Mouse (Mus musculus) kidney, adult 8-10 months (tissue): ENCODE data around the gene Nup85.
"Not testable (repeated sequence)": the region's sequence is repeated elsewhere in the genome, so short reads cannot be mapped to it uniquely, and the experiment has no call there.

Source experiments
- DNase-seq, 2 experiments: peaks; one replicate each; pipeline ENCODE4 v3.0.0; 2022

The Nup85 gene

GRCm38 (mm10) chr11:115564064-115564809 lies at the start of gene Nup85:
Nup85 (plus strand) TSS chr11:115564434.
- peak; percentile 96 to 97 for DNase-seq

- DNase-seq = no peak
Observed at GRCm38 (mm10) chr11:115515021-115515420, 49.2 kb upstream of the Nup85 start.

- no peak for DNase-seq
Observed at GRCm38 (mm10) chr11:115516942-115517341, 47.3 kb upstream of the Nup85 start.

- DNase-seq = no peak
Observed at GRCm38 (mm10) chr11:115518693-115519092, 45.5 kb upstream of the Nup85 start.

- no peak for DNase-seq
Observed at GRCm38 (mm10) chr11:115519581-115519980, 44.7 kb upstream of the Nup85 start.

- no peak for DNase-seq
Observed at GRCm38 (mm10) chr11:115520218-115520617, 44.0 kb upstream of the Nup85 start.

GRCm38 (mm10) chr11:115521080-115521479 lies 43.2 kb upstream of the Nup85 start:
- DNase-seq = no peak

GRCm38 (mm10) chr11:115522238-115522637 lies 42.0 kb upstream of the Nup85 start:
- DNase-seq = no peak

- DNase-seq = no peak
Observed at GRCm38 (mm10) chr11:115522703-115523102, 41.5 kb upstream of the Nup85 start.

- not testable (repeated sequence) for DNase-seq
Observed at GRCm38 (mm10) chr11:115526446-115526845, 37.8 kb upstream of the Nup85 start.

- DNase-seq = no peak
Observed at GRCm38 (mm10) chr11:115534759-115535371, 29.4 kb upstream of the Nup85 start.

GRCm38 (mm10) chr11:115535401-115536037 lies 28.7 kb upstream of the Nup85 start:
- peak; percentile 32 to 39 for DNase-seq

- DNase-seq = peak; percentile 97 to 99
Observed at GRCm38 (mm10) chr11:115536038-115536681, 28.1 kb upstream of the Nup85 start, which contains the start of gene Sumo2. Sumo2 (minus strand) TSS chr11:115536276.

GRCm38 (mm10) chr11:115536856-115537568 lies 27.2 kb upstream of the Nup85 start:
- peak in 1 of 2 experiments; percentile 12 for DNase-seq

GRCm38 (mm10) chr11:115538045-115538444 lies 26.2 kb upstream of the Nup85 start:
- no peak for DNase-seq

- no peak for DNase-seq
Observed at GRCm38 (mm10) chr11:115543571-115543970, 20.7 kb upstream of the Nup85 start.

GRCm38 (mm10) chr11:115552783-115553182 lies 11.5 kb upstream of the Nup85 start:
- DNase-seq = peak in 1 of 2 experiments; percentile 25

- no peak for DNase-seq
Observed at GRCm38 (mm10) chr11:115555717-115556116, 8.5 kb upstream of the Nup85 start.

GRCm38 (mm10) chr11:115563406-115563805 lies 828 bp upstream of the Nup85 start:
- DNase-seq = no peak

GRCm38 (mm10) chr11:115564961-115565360 lies 727 bp downstream of the Nup85 start:
- no peak for DNase-seq

GRCm38 (mm10) chr11:115579080-115579479 lies 14.8 kb downstream of the Nup85 start:
- DNase-seq = no peak

- no peak for DNase-seq
Observed at GRCm38 (mm10) chr11:115582913-115583606, 18.8 kb downstream of the Nup85 start.
